ENCODE assay signal across 33 mouse cellular contexts in the genomic region with DNA sequence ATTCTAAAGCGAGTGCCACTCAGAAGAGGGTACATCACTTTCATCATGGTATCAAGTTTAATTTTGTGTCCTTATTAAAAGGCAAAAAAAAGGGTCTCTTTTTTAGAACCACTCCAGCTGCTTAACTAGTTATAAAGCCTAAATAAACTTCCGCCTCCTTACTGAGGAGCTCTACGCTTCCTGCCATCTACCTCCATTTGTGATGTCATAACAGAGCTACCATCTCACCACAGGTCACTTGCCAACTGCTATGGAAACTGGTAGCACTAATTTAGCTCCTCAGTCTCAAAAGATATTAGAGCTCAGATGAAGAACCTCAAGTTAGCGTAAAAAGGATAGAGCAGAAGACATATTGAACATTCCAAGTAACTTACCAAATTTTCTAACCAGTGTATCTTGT. TPM values are rescaled to one million over a fixed set of nuclear protein-coding genes. Genes with fewer than 3 reads are reported as not detected.
DNase-seq lines count a peak whose midpoint lies in the region; ATAC-seq lines count a peak whose summit lies in the region.
"Had no signal": no experiment of that assay in that cellular context is flagged by ENCODE, and none has a peak within 500 bp of the region (broad histone marks: within the 10 kb centered on the region; RNA-seq: fewer than 3 reads in every experiment).

No protein-coding gene starts in this region.

- H3K4me3 ChIP-seq in liver, embryonic 15.5 days (replicated peaks): no peak overlapping the region
- no peak overlapping the region for H3K4me3 ChIP-seq in liver, embryonic 11.5 days (ENCODE audit: low read depth, low read length)
- no peak overlapping the region for H3K4me3 ChIP-seq in forebrain, embryonic 16.5 days (replicated peaks; ENCODE audit: low read length)
- H3K4me3 ChIP-seq: embryonic facial prominence, embryonic 12.5 days; embryonic facial prominence, embryonic 15.5 days; forebrain, embryonic 15.5 days; hindbrain, embryonic 12.5 days; hindbrain, embryonic 15.5 days; intestine, embryonic 15.5 days had no signal

- no peak for DNase-seq in liver, embryonic 11.5 days (ENCODE audit: low spot score)
- no peak for DNase-seq in gastrocnemius, adult 8-10 months (ENCODE audit: low spot score in 2 of 2)
- DNase-seq: adrenal gland, adult 8-10 months; adrenal gland, postnatal 25 days; B cell, adult 2 months; cerebellum, adult 11-12 months; cerebellum, adult 8-10 months; cerebellum, postnatal 10 days; cerebellum, postnatal 36 days; gastrocnemius, postnatal 14 days; heart, adult 11 months; kidney, adult 11 months had no signal

- 86% methylated on average over 4 of the region's 4 CpGs for WGBS in liver, embryonic 15.5 days (ENCODE audit: insufficient replicate concordance)
- WGBS in liver, embryonic 11.5 days: 91% methylated on average over 4 of the region's 4 CpGs
- 95% methylated on average over 4 of the region's 4 CpGs for WGBS in forebrain, embryonic 16.5 days

- 0 out of 2 replicates have a peak overlapping the region, but pooled peaks have one; percentile 7 for H3K27ac ChIP-seq in liver, embryonic 15.5 days (replicated peaks)
- H3K27ac ChIP-seq in liver, embryonic 11.5 days (ENCODE audit: low read depth, low read length): no peak overlapping the region
- H3K27ac ChIP-seq in forebrain, embryonic 16.5 days (ENCODE audit: low read length): no peak overlapping the region
- H3K27ac ChIP-seq: embryonic facial prominence, embryonic 12.5 days; embryonic facial prominence, embryonic 15.5 days; forebrain, embryonic 15.5 days; hindbrain, embryonic 12.5 days; hindbrain, embryonic 15.5 days; intestine, embryonic 15.5 days had no signal

- H3K4me1 ChIP-seq in liver, embryonic 15.5 days (replicated peaks): peaks cover 83% of the 10 kb centered on the region
- peaks cover 19% of the 10 kb centered on the region for H3K4me1 ChIP-seq in liver, embryonic 11.5 days (replicated peaks; ENCODE audit: control insufficient read depth, insufficient read depth, low read length)
- H3K4me1 ChIP-seq in forebrain, embryonic 16.5 days (replicated peaks; ENCODE audit: control insufficient read depth, insufficient read depth, low read length): no peaks in the 10 kb centered on the region

- no peaks in the 10 kb centered on the region for H3K9me3 ChIP-seq in liver, embryonic 15.5 days (replicated peaks)
- H3K9me3 ChIP-seq in liver, embryonic 11.5 days (ENCODE audit: control insufficient read depth, low read length): no peaks in the 10 kb centered on the region
- H3K9me3 ChIP-seq in forebrain, embryonic 16.5 days (ENCODE audit: control insufficient read depth, low read length): no peaks in the 10 kb centered on the region
- H3K9me3 ChIP-seq: embryonic facial prominence, embryonic 12.5 days; embryonic facial prominence, embryonic 15.5 days; forebrain, embryonic 15.5 days; G1E; hindbrain, embryonic 12.5 days; hindbrain, embryonic 15.5 days; intestine, embryonic 15.5 days had no signal

- no peak for ATAC-seq in liver, embryonic 15.5 days (ENCODE audit: insufficient read depth)
- ATAC-seq in liver, embryonic 11.5 days (replicated peaks; ENCODE audit: low FRiP score): no peak
- peak; percentile 74 for ATAC-seq in CD4-positive, CD25-positive, alpha-beta regulatory T cell, adult 4 months
- ATAC-seq in activated CD4-positive, CD25-positive, alpha-beta regulatory T cell, adult 4 months: peak; percentile 50
- ATAC-seq in forebrain, embryonic 16.5 days: no peak
- ATAC-seq: forebrain, embryonic 15.5 days; intestine, embryonic 15.5 days; Patski had no signal

- H3K27me3 ChIP-seq in liver, embryonic 15.5 days: no peaks in the 10 kb centered on the region
- H3K27me3 ChIP-seq in liver, embryonic 11.5 days (replicated peaks; ENCODE audit: control insufficient read depth, insufficient read depth, low read length): no peaks in the 10 kb centered on the region
- no peaks in the 10 kb centered on the region for H3K27me3 ChIP-seq in forebrain, embryonic 16.5 days (replicated peaks; ENCODE audit: control insufficient read depth, insufficient read depth, low read length)
- H3K27me3 ChIP-seq: embryonic facial prominence, embryonic 12.5 days; embryonic facial prominence, embryonic 15.5 days; forebrain, embryonic 15.5 days; hindbrain, embryonic 12.5 days; hindbrain, embryonic 15.5 days; intestine, embryonic 15.5 days; Patski had no signal

- H3K4me2 ChIP-seq in liver, embryonic 15.5 days: no peak overlapping the region
- no peak overlapping the region for H3K4me2 ChIP-seq in liver, embryonic 11.5 days
- H3K4me2 ChIP-seq in forebrain, embryonic 16.5 days (ENCODE audit: low read length): no peak overlapping the region
- H3K4me2 ChIP-seq: embryonic facial prominence, embryonic 12.5 days; embryonic facial prominence, embryonic 15.5 days; forebrain, embryonic 15.5 days; heart, embryonic 11.5 days; hindbrain, embryonic 12.5 days; hindbrain, embryonic 15.5 days; intestine, embryonic 15.5 days had no signal

- no peak overlapping the region for H3K9ac ChIP-seq in liver, embryonic 15.5 days
- no peak overlapping the region for H3K9ac ChIP-seq in liver, embryonic 11.5 days (ENCODE audit: low read depth, low read length)
- no peak overlapping the region for H3K9ac ChIP-seq in forebrain, embryonic 16.5 days (replicated peaks; ENCODE audit: low read depth, low read length)
- H3K9ac ChIP-seq: embryonic facial prominence, embryonic 12.5 days; embryonic facial prominence, embryonic 15.5 days; forebrain, embryonic 15.5 days; hindbrain, embryonic 12.5 days; hindbrain, embryonic 15.5 days; intestine, embryonic 15.5 days had no signal

- peaks cover 58% of the 10 kb centered on the region for H3K36me3 ChIP-seq in liver, embryonic 15.5 days (replicated peaks)
- H3K36me3 ChIP-seq in liver, embryonic 11.5 days (ENCODE audit: control insufficient read depth, insufficient read depth, low read length): peaks cover 7% of the 10 kb centered on the region; the same call in 1 of the 2 replicates
- H3K36me3 ChIP-seq in forebrain, embryonic 16.5 days (ENCODE audit: control insufficient read depth, insufficient read depth): peaks cover 3% of the 10 kb centered on the region; the same call in 1 of the 2 replicates
- H3K36me3 ChIP-seq: intestine, embryonic 15.5 days had no signal

RNA-seq across cellular contexts. Expression of gene Gm5767, which starts 39.9 kb away (rescaled TPM):
- 0.24 TPM in 1 of 2 replicates, not detected in the other for polyA plus RNA-seq in liver, embryonic 15.5 days (2015; fragmentation: Nextera tagmentation; extraction: Ambion mirVana)
- not detected in 2 replicates for polyA plus RNA-seq in liver, embryonic 11.5 days (2014; fragmentation: Nextera tagmentation; extraction: Ambion mirVana)
- polyA plus RNA-seq in CD4-positive, CD25-positive, alpha-beta regulatory T cell, adult 4 months (2017; shearing (Covaris generic)): not detected
- polyA plus RNA-seq in activated CD4-positive, CD25-positive, alpha-beta regulatory T cell, adult 4 months (2017; shearing (Covaris generic)): not detected
- not detected for total RNA-seq in gastrocnemius, adult 8-10 months (2022)
- polyA plus RNA-seq in forebrain, embryonic 16.5 days (2015; fragmentation: Nextera tagmentation; extraction: Ambion mirVana): not detected in 2 replicates
- total RNA-seq: adrenal gland, adult 8-10 months; adrenal gland, postnatal 25 days; G1E; gastrocnemius, adult 18-20 months; gastrocnemius, postnatal 14 days; heart, adult 8-10 months; heart, postnatal 25 days; hematopoietic stem cell, adult 5-6 weeks had no signal
- polyA plus RNA-seq: brain, embryonic 14.5 days; embryonic facial prominence, embryonic 12.5 days; embryonic facial prominence, embryonic 15.5 days; forebrain, embryonic 11.5 days; forebrain, embryonic 15.5 days; G1E; heart, embryonic 11.5 days; heart, embryonic 14.5 days; heart, postnatal 0 days; hindbrain, embryonic 12.5 days; hindbrain, embryonic 15.5 days; intestine, embryonic 15.5 days; Patski had no signal

RNA-seq across cellular contexts. Expression of gene Carhsp1, which starts 48.5 kb away (rescaled TPM):
- 85.9 and 94.7 TPM in 2 replicates for polyA plus RNA-seq in liver, embryonic 15.5 days (2015; fragmentation: Nextera tagmentation; extraction: Ambion mirVana)
- polyA plus RNA-seq in liver, embryonic 11.5 days (2014; fragmentation: Nextera tagmentation; extraction: Ambion mirVana): 24.9 and 25.4 TPM in 2 replicates
- polyA plus RNA-seq in CD4-positive, CD25-positive, alpha-beta regulatory T cell, adult 4 months (2017; shearing (Covaris generic)): 10 to 100 TPM; 11.7 to 29.4 TPM
- polyA plus RNA-seq in activated CD4-positive, CD25-positive, alpha-beta regulatory T cell, adult 4 months (2017; shearing (Covaris generic)): 10 to 100 TPM; 25.6 to 32.1 TPM
- 1 to 10 TPM; 3.9 to 5.7 (median 5.3) TPM for total RNA-seq in gastrocnemius, adult 8-10 months (2022)
- 181 and 200 TPM in 2 replicates for polyA plus RNA-seq in forebrain, embryonic 16.5 days (2015; fragmentation: Nextera tagmentation; extraction: Ambion mirVana)

Comparison
In these comparisons a context has a peak if more than half of its experiments do, and no peak if none do; other contexts are left out.
1. ATAC-seq: peak in CD4-positive, CD25-positive, alpha-beta regulatory T cell, adult 4 months (single experiment) and activated CD4-positive, CD25-positive, alpha-beta regulatory T cell, adult 4 months (single experiment); none in liver, embryonic 15.5 days (single experiment), liver, embryonic 11.5 days (single experiment) and forebrain, embryonic 16.5 days (single experiment).